Mouse (Mus musculus) adrenal gland, adult 8-10 months (tissue): ENCODE results near the gene Itga5. TPM values are rescaled to one million over a fixed set of nuclear protein-coding genes. Genes with fewer than 3 reads are reported as not detected.

Experiments
- microRNA-seq, 2 experiments: library from miRNA; unstranded; fragments of <30 nt; microRNA quantifications; one replicate each; pipeline ENCODE4 v1.2.0; 2022
- total RNA-seq, 4 experiments: library from RNA; stranded (reverse); gene quantifications; 2 replicates each; pipeline ENCODE4 v1.2.4; 2022

The Itga5 gene
- total RNA-seq, 4 experiments from 2014 or later: 29.5 to 36.7 (median 34.0) TPM

Small RNAs within 50 kb of the gene (microRNA-seq; reads per million reads assigned to microRNA genes)
- 0.34 to 0.35 reads per million in 2 experiments for gene Mir6963

Other genes with a start within 250 kb of the Itga5 start
- gene Smug1, start 199.7 kb downstream of the Itga5 start, total RNA-seq: 10 to 100 TPM; 14.3 to 22.9 (median 15.7) TPM
- gene Cbx5, start 126.9 kb downstream of the Itga5 start, total RNA-seq: 100 to 1,000 TPM in 1 of 4 experiments, 10 to 100 TPM in 3; 74.3 to 104 (median 93.3) TPM
- gene Hnrnpa1, start 126.3 kb downstream of the Itga5 start, total RNA-seq: 100 to 1,000 TPM; 151 to 278 (median 211) TPM
- gene Nfe2, start 108.4 kb downstream of the Itga5 start, total RNA-seq: under 1 TPM in 3 of 4 experiments, not detected in 1; 0.24 to 0.44 (median 0.37) TPM
- gene Copz1, start 94.0 kb downstream of the Itga5 start, total RNA-seq: 100 to 1,000 TPM; 156 to 167 (median 161) TPM
- gene Gpr84, start 56.2 kb downstream of the Itga5 start, total RNA-seq: not detected
- gene Zfp385a, start 26.7 kb downstream of the Itga5 start, total RNA-seq: 10 to 100 TPM; 13.4 to 21.9 (median 19.1) TPM
- not detected for gene Gtsf1, start 63.7 kb upstream of the Itga5 start, total RNA-seq
- gene Gtsf2, start 81.7 kb upstream of the Itga5 start, total RNA-seq: not detected
- 10 to 100 TPM in 2 of 4 experiments, 1 to 10 TPM in 2; 4.8 to 13.3 (median 8.7) TPM for gene Nckap1l, start 87.0 kb upstream of the Itga5 start, total RNA-seq
- 10 to 100 TPM in 2 of 4 experiments, 1 to 10 TPM in 2; 6.0 to 15.8 (median 10.5) TPM for gene Pde1b, start 136.3 kb upstream of the Itga5 start, total RNA-seq
- gene Ppp1r1a, start 171.2 kb upstream of the Itga5 start, total RNA-seq: 10 to 100 TPM in 3 of 4 experiments, 1 to 10 TPM in 1; 5.1 to 14.2 (median 12.8) TPM
- not detected for gene Glycam1, start 198.3 kb upstream of the Itga5 start, total RNA-seq